Mouse (Mus musculus) C2C12 (cell line): ENCODE measurements around the gene Rrm2. TPM values are rescaled to one million over a fixed set of nuclear protein-coding genes. Genes with fewer than 3 reads are reported as not detected.

Experiments used
- H3K27me3 ChIP-seq: one replicate; pipeline ENCODE4 v1.6.1; 2011; ENCODE audit not compliant: control insufficient read depth, insufficient read depth, insufficient read length
- H3K36me3 ChIP-seq: one replicate; pipeline ENCODE4 v1.6.1; 2011; ENCODE audit not compliant: control insufficient read depth, insufficient read depth
- H3K4me3 ChIP-seq: one replicate; pipeline ENCODE4 v1.5.1; 2011; ENCODE audit warnings: mild to moderate bottlenecking, control low read depth; ENCODE audit not compliant: poor library complexity, insufficient read depth, severe bottlenecking
- H3K79me2 ChIP-seq: one replicate; pipeline ENCODE4 v1.6.1; 2011; ENCODE audit not compliant: control insufficient read depth, insufficient read depth
- H3K79me3 ChIP-seq: one replicate; pipeline ENCODE4 v1.6.1; 2011; ENCODE audit warnings: low read depth, control low read depth
- H3ac ChIP-seq: one replicate; pipeline ENCODE3; 2011; ENCODE audit warnings: low read depth; ENCODE audit not compliant: control insufficient read depth, insufficient read length
- CEBPB ChIP-seq: IDR thresholded peaks from one replicate; pipeline ENCODE4 v1.6.1; 2011; ENCODE audit warnings: low read depth, mild to moderate bottlenecking, control low read depth, moderate library complexity
- CTCF ChIP-seq: IDR thresholded peaks from one replicate; pipeline ENCODE4 v1.5.1; 2011; ENCODE audit not compliant: control insufficient read depth, insufficient read depth, insufficient read length
- FOSL1 ChIP-seq: IDR thresholded peaks from one replicate; pipeline ENCODE4 v1.8.0; 2011; ENCODE audit warnings: mild to moderate bottlenecking, low read length; ENCODE audit not compliant: poor library complexity, insufficient read depth, severe bottlenecking
- MAX ChIP-seq: IDR thresholded peaks from one replicate; pipeline ENCODE4 v1.6.1; 2011; ENCODE audit warnings: mild to moderate bottlenecking, control low read depth
- MYOD1 ChIP-seq: IDR thresholded peaks from one replicate; pipeline ENCODE4 v1.6.1; 2011; ENCODE audit warnings: low read depth; ENCODE audit not compliant: control insufficient read depth, insufficient read length
- MYOG ChIP-seq: IDR thresholded peaks from one replicate; pipeline ENCODE4 v1.6.1; 2011; ENCODE audit not compliant: control insufficient read depth, insufficient read length; ENCODE audit errors: extremely low read depth
- USF1 ChIP-seq: IDR thresholded peaks from one replicate; pipeline ENCODE4 v1.6.1; 2011; ENCODE audit warnings: low read depth, mild to moderate bottlenecking, control low read depth, moderate library complexity
- polyA plus RNA-seq: library from polyadenylated mRNA; unstranded; fragments of >200 nt; fragmentation: generic; extraction: Trizol; gene quantifications from one replicate; pipeline ENCODE4 v1.2.1, GENCODE M21; 2012; ENCODE audit warnings: missing spikeins

The Rrm2 gene
- polyA plus RNA-seq, 1 experiment: 437 TPM

DNA sequence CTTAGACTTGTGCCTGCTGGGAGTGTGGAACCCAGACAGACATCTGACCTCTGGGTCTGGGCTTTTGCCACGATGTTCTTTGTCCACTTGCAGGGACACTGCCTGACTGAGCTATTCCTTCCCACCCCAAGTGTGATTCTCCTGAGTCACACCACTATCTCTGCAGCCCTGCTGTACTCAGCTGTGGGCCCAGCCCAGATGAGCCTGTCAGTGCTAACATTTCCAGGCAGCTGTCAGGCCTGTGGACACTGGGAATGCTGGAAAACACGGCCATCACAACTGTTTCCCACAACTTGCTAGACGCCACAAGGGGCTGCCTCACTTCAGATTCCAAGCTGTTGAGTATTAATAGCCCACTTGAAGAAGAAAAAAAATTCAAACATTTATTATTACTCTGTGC lies 5.0 kb upstream of the Rrm2 start:
- TF ChIP-seq MYOG: no peak
- TF ChIP-seq MYOD1: peak; percentile 97
- no peaks in the 10 kb centered on the region for H3K79me3 ChIP-seq
- peaks cover under 1% of the 10 kb centered on the region for H3K79me2 ChIP-seq
- no peaks in the 10 kb centered on the region for H3K36me3 ChIP-seq
- no peak overlapping the region for H3K4me3 ChIP-seq
- H3K27me3 ChIP-seq: no peaks in the 10 kb centered on the region
- no peak overlapping the region for H3ac ChIP-seq

DNA sequence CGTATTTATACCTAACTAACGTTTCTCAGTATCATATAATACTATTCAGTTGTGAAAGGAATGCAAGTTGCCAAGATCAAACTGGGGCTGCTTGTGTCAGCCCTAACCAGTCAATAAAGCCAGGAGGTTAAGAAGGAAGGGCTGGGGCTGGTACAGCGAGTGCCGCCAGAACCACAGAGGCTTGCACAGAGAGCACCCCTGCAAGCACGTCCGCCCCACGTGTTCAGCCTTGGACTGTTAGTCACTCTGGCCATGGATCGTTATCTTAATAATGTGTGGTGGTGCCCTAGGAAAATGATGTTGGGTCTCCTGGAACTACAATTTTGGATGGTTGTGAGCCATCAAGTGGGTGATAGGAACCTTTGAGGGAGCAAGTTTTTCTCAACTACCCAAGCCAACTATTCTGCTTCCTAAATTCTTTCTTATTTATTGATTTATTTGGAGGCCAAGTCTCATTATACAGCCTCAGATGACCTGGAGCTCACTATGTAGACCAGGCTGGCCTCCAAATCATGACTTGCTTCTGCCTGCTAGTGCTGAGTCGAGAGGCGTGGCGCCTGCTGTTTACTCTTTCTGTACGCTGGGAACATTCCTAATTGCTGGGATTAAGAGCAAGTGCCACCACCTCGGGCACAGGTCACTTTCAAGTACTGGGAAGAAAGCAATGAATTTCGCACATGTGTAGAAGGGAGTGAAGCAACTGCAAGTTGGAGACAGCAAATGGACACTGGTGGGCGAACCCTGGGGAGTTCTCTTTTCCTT lies 2.4 kb upstream of the Rrm2 start:
- Histone ChIP-seq H3K27me3 (no peaks in the 10 kb centered on the region), H3ac (no peak overlapping the region), H3K79me3 (peaks cover 22% of the 10 kb centered on the region), H3K36me3 (peaks cover 20% of the 10 kb centered on the region), H3K4me3 (no peak overlapping the region), H3K79me2 (peaks cover 27% of the 10 kb centered on the region)
- TF ChIP-seq MYOD1: peak; percentile 5
- TF ChIP-seq CEBPB: no peak
- peak; percentile 78 for TF ChIP-seq USF1
- peak; percentile 55 for TF ChIP-seq MAX
- TF ChIP-seq CTCF: no peak
- TF ChIP-seq FOSL1: no peak
- TF ChIP-seq MYOG: no peak

DNA sequence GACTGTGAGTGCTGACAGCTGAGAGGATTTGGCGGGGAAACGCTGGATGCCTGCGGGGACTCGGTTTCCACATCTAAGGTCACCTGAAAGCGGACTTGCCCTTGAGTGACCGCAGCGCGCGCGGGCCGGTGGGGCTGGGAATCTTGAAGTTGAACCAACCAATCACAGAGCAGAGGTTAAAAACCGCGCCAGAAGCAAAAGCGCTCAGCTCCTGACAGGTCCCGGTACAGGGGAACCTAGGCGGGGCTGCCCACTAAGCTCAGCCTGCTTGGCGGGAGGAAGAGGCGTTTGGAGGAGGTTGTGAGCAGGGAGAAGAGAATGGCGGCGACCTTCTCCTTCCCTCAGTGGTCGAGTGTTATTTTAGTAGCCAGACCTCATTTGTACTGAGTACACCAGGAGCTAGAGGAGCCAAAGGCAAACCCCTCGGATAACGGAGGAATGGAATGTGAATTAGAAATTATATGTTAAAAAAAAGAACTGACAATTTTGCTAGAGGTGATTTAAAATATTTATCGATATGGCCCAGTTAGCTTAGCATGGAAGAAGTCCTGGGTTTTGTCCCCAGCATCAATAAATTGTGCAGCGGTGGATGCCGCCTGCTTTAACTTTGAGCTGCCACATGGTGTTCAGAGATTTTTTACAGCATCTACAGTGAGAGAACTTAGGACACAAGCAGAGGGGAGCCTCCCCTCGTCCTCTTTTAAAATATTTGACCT lies 1.1 kb upstream of the Rrm2 start:
- peaks cover 32% of the 10 kb centered on the region for H3K79me3 ChIP-seq
- peaks cover 30% of the 10 kb centered on the region for H3K36me3 ChIP-seq
- TF ChIP-seq MYOD1 (peak; percentile 1), USF1 (no peak), CEBPB (no peak), MYOG (no peak), FOSL1 (no peak)
- H3ac ChIP-seq: peak overlapping the region; percentile 49
- peak overlapping the region; percentile 92 for H3K4me3 ChIP-seq
- no peaks in the 10 kb centered on the region for H3K27me3 ChIP-seq
- peaks cover 39% of the 10 kb centered on the region for H3K79me2 ChIP-seq

DNA sequence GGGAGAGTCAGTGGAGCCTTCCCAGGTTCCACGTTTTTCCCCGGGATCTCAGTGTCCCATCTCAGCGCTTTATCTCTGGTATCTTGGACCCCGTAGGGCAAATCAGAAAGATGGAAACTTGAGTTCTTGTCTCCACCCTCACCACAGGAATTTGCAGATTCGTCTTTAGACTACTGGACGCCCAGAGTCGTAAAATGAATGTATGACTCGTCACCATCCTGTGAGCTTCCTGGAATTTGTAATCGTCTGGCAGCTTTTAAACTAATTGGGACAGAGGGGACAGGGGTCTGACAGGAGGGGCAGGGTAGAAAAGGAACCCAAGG lies 600 bp upstream of the Rrm2 start:
- peaks cover 35% of the 10 kb centered on the region for H3K36me3 ChIP-seq
- H3ac ChIP-seq: peak overlapping the region; percentile 94
- H3K4me3 ChIP-seq: peak overlapping the region; percentile 92
- TF ChIP-seq USF1: no peak
- no peak for TF ChIP-seq CTCF
- TF ChIP-seq FOSL1: no peak
- no peak for TF ChIP-seq CEBPB
- TF ChIP-seq MYOD1: no peak
- no peak for TF ChIP-seq MAX
- TF ChIP-seq MYOG: no peak
- H3K79me2 ChIP-seq: peaks cover 45% of the 10 kb centered on the region
- no peaks in the 10 kb centered on the region for H3K27me3 ChIP-seq
- peaks cover 33% of the 10 kb centered on the region for H3K79me3 ChIP-seq

DNA sequence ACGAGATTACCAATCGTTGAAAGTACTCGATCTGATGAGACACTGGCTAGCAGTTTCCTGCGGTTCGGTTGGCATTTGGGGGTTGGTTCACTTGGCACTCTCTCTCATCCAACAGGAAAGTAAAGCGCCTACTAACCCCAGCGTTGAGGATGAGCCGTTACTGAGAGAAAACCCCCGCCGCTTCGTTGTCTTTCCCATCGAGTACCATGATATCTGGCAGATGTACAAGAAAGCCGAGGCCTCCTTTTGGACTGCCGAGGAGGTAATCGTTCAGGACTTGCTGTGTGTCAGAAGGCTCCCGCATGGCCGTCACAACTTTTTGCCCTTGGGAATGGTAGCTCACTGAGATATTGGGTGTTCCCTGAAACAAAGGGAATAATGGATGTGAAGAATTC lies 780 bp downstream of the Rrm2 start:
- peaks cover 34% of the 10 kb centered on the region for H3K79me3 ChIP-seq
- H3K79me2 ChIP-seq: peaks cover 53% of the 10 kb centered on the region
- peak overlapping the region; percentile 98 for H3ac ChIP-seq
- H3K27me3 ChIP-seq: no peaks in the 10 kb centered on the region
- H3K4me3 ChIP-seq: peak overlapping the region; percentile 92
- peaks cover 46% of the 10 kb centered on the region for H3K36me3 ChIP-seq
- no peak for TF ChIP-seq MYOD1
- TF ChIP-seq MAX: no peak
- TF ChIP-seq CEBPB: no peak
- TF ChIP-seq FOSL1: no peak
- no peak for TF ChIP-seq USF1
- TF ChIP-seq CTCF: no peak
- no peak for TF ChIP-seq MYOG

DNA sequence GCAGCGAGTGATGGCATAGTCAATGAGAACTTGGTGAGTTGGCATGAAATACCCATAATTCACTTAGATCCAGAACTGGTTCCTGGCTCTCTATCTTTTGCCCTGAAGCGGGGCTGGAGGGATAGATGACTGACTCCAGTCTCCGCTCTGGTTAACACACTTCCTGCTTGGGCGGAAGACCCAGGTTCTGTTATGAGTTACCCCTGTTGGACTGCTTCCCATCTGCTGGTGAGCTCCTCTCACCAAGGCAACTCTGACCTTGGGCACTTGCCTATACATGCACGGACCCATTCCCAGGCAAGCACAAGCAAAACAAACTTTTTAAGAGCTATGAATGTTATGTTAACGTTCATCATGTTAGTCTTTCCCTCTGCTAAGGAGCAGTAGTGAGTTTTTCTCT lies 1.4 kb downstream of the Rrm2 start:
- no peak for TF ChIP-seq MYOG
- Histone ChIP-seq H3K4me3 (peak overlapping the region; percentile 92), H3K79me2 (peaks cover 53% of the 10 kb centered on the region), H3K27me3 (no peaks in the 10 kb centered on the region), H3K79me3 (peaks cover 34% of the 10 kb centered on the region), H3ac (peak overlapping the region; percentile 98), H3K36me3 (peaks cover 49% of the 10 kb centered on the region)
